Mouse (Mus musculus) neural tube, embryonic 13.5 days (tissue): Measurements from ENCODE around the gene Nbdy. TPM values are rescaled to one million over a fixed set of nuclear protein-coding genes. Genes with fewer than 3 reads are reported as not detected.

ENCODE experiments used
- ATAC-seq: fragments of 200-750 bp; cut with Nextera tagmentation; 2 replicates; pipeline ENCODE4 v1.8.0; 2017; ENCODE audit warnings: low read depth, mild to moderate bottlenecking, moderate TSS enrichment, moderate library complexity
- H3K27ac ChIP-seq: fragments of 300-500 bp; sonication (generic); replicated peaks from 2 replicates; pipeline ENCODE4 v1.5.1; 2015; ENCODE audit warnings: moderate library complexity, mild to moderate bottlenecking, inconsistent platforms
- H3K27me3 ChIP-seq: fragments of 300-500 bp; sonication (generic); 2 replicates; pipeline ENCODE4 v1.6.1; 2015; ENCODE audit warnings: mild to moderate bottlenecking, inconsistent platforms
- H3K36me3 ChIP-seq: fragments of 300-500 bp; sonication (generic); 2 replicates; pipeline ENCODE4 v1.6.1; 2015; ENCODE audit warnings: mild to moderate bottlenecking, inconsistent platforms
- H3K4me1 ChIP-seq: fragments of 300-500 bp; sonication (generic); replicated peaks from 2 replicates; pipeline ENCODE4 v1.6.1; 2015; ENCODE audit warnings: inconsistent platforms
- H3K4me2 ChIP-seq: fragments of 300-500 bp; sonication (generic); 2 replicates; pipeline ENCODE4 v1.6.1; 2015; ENCODE audit warnings: inconsistent platforms, mild to moderate bottlenecking, moderate library complexity
- H3K4me3 ChIP-seq: fragments of 300-500 bp; sonication (generic); 2 replicates; pipeline ENCODE4 v1.5.1; 2015; ENCODE audit warnings: mild to moderate bottlenecking, inconsistent platforms
- H3K9ac ChIP-seq: fragments of 300-500 bp; sonication (generic); 2 replicates; pipeline ENCODE4 v1.6.1; 2015; ENCODE audit warnings: moderate library complexity, mild to moderate bottlenecking, inconsistent platforms
- H3K9me3 ChIP-seq: fragments of 300-500 bp; sonication (generic); 2 replicates; pipeline ENCODE4 v1.6.1; 2016; ENCODE audit warnings: inconsistent platforms
- WGBS: fragments of 180-500 bp; shearing (Covaris S2); methylation state at CpG from one replicate; pipeline ENCODE4 v1.1.7; 2015; 5-methylcytosine and 5-hydroxymethylcytosine counted together
- polyA plus RNA-seq: library from polyadenylated mRNA; unstranded; fragments of >200 nt; fragmentation: Nextera tagmentation; extraction: Ambion mirVana; gene quantifications from 2 replicates; pipeline ENCODE4 v1.2.1, GENCODE M21; 2015

Gene Nbdy
- polyA plus RNA-seq: 126 and 129 TPM in 2 replicates

DNA sequence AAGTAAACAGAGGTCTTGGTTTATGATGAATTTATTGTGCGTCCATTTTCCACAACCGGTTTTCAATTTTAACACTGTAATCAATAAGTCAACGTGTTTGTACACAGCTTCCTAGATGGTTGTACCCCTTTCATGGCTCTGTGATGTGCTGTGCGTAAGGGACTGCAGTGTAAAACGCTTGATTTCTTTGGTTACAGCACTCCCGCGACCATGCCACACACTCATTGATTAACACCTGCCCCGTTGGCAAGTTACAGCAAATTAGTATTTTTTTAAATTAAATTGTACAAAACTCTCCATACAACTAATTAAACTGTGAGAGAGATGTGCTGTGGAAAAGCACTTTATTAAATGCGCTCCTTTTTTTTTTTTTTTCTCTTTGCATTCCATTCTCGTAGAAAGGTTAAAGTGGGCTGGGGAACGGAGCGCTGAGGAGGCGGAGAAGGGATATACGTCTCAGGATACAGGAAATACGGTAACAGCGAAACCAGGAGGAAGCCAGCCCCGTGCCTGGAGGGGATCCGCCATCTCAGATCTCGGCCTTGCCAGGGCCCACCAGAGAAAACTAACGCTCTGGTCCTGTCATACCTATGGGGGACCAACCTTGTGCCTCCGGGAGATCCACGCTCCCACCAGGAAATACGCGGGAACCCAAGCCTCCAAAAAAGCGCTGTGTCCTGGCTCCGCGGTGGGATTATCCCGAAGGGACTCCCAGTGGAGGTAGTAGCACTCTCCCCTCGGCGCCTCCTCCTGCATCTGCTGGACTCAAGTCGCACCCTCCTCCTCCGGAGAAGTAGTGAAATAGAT lies at the start of gene Nbdy:
Gene Nbdy, plus strand, starts transcription at position 481 of the 807 bp plus-strand sequence.
- Histone ChIP-seq H3K27ac (peak within 1 kb of the TSS; percentile 86), H3K9me3 (no peaks in the 10 kb centered on the region), H3K27me3 (no peaks in the 10 kb centered on the region), H3K9ac (peak within 1 kb of the TSS; percentile 74), H3K4me1 (peaks cover 7% of the 10 kb centered on the region; the same call in 1 of the 2 replicates), H3K36me3 (0 out of 2 replicates have a peak, but pooled peaks cover 3% of the 10 kb centered on the region), H3K4me3 (peak within 1 kb of the TSS; percentile 56), H3K4me2 (peak within 1 kb of the TSS; percentile 56)
- ATAC-seq: peak; percentile 92
- 14% methylated on average over 32 of the region's 32 CpGs for WGBS

DNA sequence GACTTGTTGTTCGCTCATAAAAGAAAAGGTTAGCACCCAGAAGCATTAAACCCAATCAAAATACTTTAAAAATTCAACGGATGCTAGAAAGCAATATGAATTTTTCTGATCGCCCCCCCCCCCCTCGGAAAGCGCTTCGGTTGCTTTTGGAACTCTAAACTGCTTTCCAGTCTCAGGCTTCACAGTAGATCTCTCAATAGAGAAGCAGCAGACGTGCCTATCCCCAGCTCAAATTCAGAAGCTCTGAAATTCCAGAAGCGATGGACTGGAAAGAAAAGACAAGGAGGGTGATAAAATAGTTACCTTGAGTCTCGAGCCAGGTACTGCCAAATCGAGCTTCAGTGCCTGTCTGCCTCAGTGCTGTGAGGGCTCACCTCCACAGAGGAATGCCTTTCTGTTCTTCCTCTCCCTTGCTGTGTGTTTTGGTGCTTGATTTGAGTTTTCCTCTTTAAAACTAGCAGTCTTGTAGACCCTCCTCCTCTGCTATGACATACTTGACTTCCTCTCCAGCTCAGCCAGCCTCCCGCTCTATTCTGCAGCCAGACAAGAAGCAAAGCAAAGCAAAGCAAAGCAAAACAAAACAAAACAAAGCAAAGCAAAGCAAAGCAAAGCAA lies 27.5 kb upstream of the Nbdy start, which contains the start of gene Kctd12b:
Gene Kctd12b, minus strand, starts transcription at position 610 of the 614 bp plus-strand sequence.
- no peaks in the 10 kb centered on the region for H3K9me3 ChIP-seq

DNA sequence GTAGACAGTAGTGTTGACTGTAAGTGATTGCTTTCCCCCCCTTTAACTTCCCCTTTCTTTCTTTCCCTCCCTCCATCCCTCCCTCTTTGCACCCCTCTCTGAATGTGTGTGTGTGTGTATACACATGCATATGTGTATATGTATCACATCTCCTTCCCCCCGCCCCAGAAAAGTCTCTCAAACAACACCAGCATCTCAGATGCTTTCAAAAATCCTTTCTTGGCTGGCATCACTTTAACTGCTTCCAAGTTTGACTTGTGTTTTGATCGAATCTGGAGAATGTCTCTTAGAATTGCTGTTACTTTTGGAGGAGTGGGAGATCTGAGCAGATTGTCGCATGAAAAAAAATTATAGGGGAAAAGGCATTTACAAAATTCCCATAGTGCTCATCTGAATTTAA lies 22.9 kb upstream of the Nbdy start:
- Histone ChIP-seq H3K4me2 (no peak overlapping the region), H3K27me3 (no peaks in the 10 kb centered on the region), H3K27ac (no peak overlapping the region), H3K4me1 (no peaks in the 10 kb centered on the region), H3K9me3 (no peaks in the 10 kb centered on the region), H3K36me3 (no peaks in the 10 kb centered on the region), H3K9ac (no peak overlapping the region), H3K4me3 (no peak overlapping the region)
- no peak for ATAC-seq
- 80% methylated on average over 3 of the region's 3 CpGs for WGBS

More for the DNA sequence above, 27.5 kb upstream of the Nbdy start, which contains the start of gene Kctd12b:
- peak within 1 kb of the TSS; percentile 27 for H3K4me3 ChIP-seq
- H3K4me1 ChIP-seq: no peaks in the 10 kb centered on the region
- no peak within 1 kb of the TSS for H3K27ac ChIP-seq
- WGBS: 36% methylated on average over 11 of the region's 11 CpGs
- H3K27me3 ChIP-seq: no peaks in the 10 kb centered on the region
- H3K9ac ChIP-seq: no peak within 1 kb of the TSS
- H3K4me2 ChIP-seq: peak within 1 kb of the TSS; percentile 34
- no peak for ATAC-seq
- H3K36me3 ChIP-seq: no peaks in the 10 kb centered on the region

DNA sequence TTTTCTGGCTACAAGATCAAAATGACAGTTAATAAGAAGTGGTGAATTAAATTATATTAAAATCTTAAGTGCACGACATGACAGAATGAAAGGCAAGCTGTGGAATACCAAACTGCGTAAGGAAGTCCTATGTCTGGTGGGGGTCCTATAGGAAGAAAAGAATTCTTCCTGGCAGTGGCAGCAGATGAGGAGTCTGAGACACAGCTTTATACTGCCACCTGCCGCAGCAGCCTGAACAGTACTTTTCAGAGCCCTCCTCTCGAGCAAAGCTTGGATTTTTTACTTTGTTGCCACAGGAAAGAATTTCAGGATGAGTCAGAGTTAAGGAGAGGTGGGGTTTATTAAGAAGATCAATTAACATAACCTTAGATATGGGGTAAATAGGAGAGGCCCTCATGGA lies 15.7 kb upstream of the Nbdy start:
- Histone ChIP-seq H3K4me1 (no peaks in the 10 kb centered on the region), H3K4me2 (no peak overlapping the region), H3K27ac (no peak overlapping the region), H3K9me3 (no peaks in the 10 kb centered on the region), H3K9ac (no peak overlapping the region), H3K4me3 (no peak overlapping the region), H3K27me3 (no peaks in the 10 kb centered on the region), H3K36me3 (no peaks in the 10 kb centered on the region)
- no peak for ATAC-seq
- WGBS: 37% methylated on average over 4 of the region's 4 CpGs

DNA sequence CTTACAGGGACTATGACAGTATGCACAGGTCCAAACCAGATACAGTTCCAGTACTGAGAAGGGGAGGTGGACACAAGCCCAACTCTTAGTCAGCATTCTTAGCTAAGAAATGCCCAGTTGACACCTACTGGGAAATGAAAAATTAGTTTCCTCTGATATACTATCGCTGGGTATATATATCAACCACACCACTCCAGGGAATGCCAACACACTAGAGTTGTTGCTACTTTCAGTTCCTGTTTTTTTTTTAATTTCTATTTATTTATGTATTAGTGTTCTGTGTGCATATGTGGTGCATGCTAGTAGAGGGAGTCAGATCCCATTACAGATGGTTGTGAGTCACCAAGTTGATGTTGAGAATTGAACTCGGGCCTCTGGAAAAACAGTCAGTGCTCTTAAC lies 6.7 kb upstream of the Nbdy start:
- Histone ChIP-seq H3K4me2 (no peak overlapping the region), H3K36me3 (no peaks in the 10 kb centered on the region), H3K27ac (no peak overlapping the region), H3K9ac (no peak overlapping the region), H3K4me3 (no peak overlapping the region), H3K4me1 (no peaks in the 10 kb centered on the region), H3K9me3 (no peaks in the 10 kb centered on the region), H3K27me3 (no peaks in the 10 kb centered on the region)
- ATAC-seq: no peak
- WGBS: 88% methylated on average over 2 of the region's 2 CpGs

DNA sequence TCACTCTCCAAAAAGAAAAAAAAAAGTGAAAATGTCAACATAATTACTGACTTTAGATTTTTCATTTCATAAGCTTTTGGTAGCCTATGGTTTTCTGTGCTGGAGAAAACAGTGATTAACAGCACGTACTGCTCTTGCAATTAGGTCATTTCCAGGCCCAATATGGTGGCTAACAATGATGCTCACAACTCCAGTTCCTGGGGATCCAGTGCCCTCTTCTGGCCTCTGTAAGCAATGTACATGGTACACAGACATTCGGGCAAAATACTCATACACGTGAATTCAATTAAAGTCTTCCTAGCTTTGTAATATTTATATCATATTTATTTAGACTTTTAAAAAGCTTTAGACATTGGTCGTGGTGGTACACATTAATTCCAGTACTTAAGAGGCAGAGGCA lies 3.8 kb upstream of the Nbdy start:
- Histone ChIP-seq H3K36me3 (no peaks in the 10 kb centered on the region), H3K4me2 (no peak overlapping the region), H3K27ac (no peak overlapping the region), H3K4me3 (no peak overlapping the region), H3K27me3 (no peaks in the 10 kb centered on the region), H3K9me3 (no peaks in the 10 kb centered on the region), H3K4me1 (no peaks in the 10 kb centered on the region), H3K9ac (no peak overlapping the region)
- ATAC-seq: no peak
- 33% methylated on average over 4 of the region's 4 CpGs for WGBS

DNA sequence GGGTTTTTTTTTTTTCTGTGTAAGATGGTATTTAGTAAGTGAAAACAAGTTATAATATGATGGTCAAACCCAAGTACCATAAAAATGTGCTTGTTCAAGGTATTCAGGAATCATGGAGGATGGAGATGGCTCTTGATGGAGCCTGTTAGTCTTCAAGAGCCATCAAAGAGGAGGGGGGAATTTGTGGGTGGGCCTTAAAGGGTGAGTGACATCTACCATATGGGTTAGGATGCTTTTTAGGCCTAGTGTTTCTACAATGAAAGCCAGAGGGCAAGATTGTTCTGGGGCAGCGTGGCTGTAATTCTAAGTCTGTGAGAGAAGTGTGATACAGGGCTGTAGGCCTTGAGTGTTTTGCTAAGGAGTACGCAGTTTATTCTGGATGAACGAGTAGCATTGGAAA lies 1.0 kb downstream of the Nbdy start:
- H3K9ac ChIP-seq: peak overlapping the region; percentile 74
- WGBS: 33% methylated on average over 3 of the region's 3 CpGs

DNA sequence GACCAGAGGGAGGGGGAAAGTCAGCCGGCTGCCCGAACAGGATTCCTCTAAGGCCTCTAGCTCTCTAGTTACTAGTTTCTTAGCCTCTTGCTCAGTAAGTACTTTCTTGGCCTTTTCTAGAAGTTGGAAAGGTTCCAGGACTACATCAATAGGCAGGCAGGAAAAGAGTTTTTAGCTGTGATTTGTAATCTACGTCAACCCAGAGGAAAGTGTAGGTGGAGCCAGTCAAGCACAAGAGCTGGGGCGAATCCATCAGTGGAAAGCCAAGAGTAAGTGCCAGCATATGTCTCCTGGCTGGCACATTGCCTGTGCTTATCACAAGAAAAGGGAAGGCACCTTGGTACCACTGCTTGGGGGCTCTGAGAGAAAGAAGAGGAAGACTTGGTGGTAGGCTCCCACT lies 12.3 kb downstream of the Nbdy start:
- Histone ChIP-seq H3K4me3 (no peak overlapping the region), H3K4me1 (no peaks in the 10 kb centered on the region), H3K9ac (no peak overlapping the region), H3K9me3 (no peaks in the 10 kb centered on the region), H3K4me2 (no peak overlapping the region), H3K27ac (no peak overlapping the region), H3K36me3 (peaks cover 10% of the 10 kb centered on the region; the same call in 1 of the 2 replicates), H3K27me3 (no peaks in the 10 kb centered on the region)
- 83% methylated on average over 4 of the region's 4 CpGs for WGBS
- no peak for ATAC-seq

More for the DNA sequence above, 1.0 kb downstream of the Nbdy start:
- Histone ChIP-seq H3K4me1 (peaks cover 7% of the 10 kb centered on the region; the same call in 1 of the 2 replicates), H3K4me3 (peak overlapping the region; percentile 56), H3K4me2 (peak overlapping the region; percentile 56), H3K36me3 (0 out of 2 replicates have a peak, but pooled peaks cover 3% of the 10 kb centered on the region), H3K27ac (peak overlapping the region; percentile 2; the same call in 1 of the 2 replicates), H3K27me3 (no peaks in the 10 kb centered on the region), H3K9me3 (no peaks in the 10 kb centered on the region)
- ATAC-seq: peak; percentile 37; the same call in 1 of the 2 replicates

DNA sequence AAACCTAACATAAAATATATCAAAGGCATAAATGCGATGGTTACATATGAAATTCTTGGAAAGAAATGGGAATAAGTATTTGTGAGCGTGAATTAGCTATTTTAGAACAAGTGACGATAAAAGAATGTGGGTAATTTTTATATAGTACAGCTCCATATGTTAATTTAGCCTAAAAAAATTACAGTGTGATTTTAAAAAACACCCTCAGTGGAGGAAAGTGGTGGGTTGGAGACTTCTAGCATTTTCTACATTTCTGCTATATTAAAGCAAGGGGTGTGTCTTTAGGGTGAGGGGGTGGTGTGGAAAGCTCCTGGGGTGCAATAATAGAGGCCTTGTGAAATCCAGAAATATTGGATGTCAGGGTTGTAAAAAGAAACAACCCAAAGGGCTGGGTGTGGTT lies 19.1 kb downstream of the Nbdy start:
- WGBS: 82% methylated on average over 3 of the region's 3 CpGs
- no peak for ATAC-seq
- Histone ChIP-seq H3K4me1 (no peaks in the 10 kb centered on the region), H3K27ac (no peak overlapping the region), H3K9ac (no peak overlapping the region), H3K4me2 (no peak overlapping the region), H3K4me3 (no peak overlapping the region), H3K9me3 (no peaks in the 10 kb centered on the region), H3K36me3 (no peaks in the 10 kb centered on the region), H3K27me3 (no peaks in the 10 kb centered on the region)

DNA sequence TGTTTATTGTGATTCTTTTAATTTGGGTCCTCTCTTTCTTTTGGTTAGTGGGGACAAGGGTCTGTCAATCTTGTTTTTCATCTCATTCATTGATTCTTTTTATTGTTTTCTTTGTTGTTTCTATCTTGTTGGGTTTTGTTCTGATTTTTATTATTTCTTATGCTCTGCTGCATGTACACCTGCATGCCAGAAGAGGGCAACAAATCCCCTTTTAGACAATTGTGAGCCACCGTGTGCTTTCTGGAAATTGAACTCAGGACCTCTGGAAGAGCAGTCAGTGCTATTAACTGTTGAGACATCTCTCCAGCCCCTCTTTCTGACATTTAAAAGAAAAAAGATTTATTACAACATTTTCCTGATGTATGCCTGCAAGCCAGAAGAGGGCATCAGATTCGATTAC lies 25.8 kb downstream of the Nbdy start:
- Histone ChIP-seq H3K9ac (no peak overlapping the region), H3K9me3 (no peaks in the 10 kb centered on the region), H3K4me1 (no peaks in the 10 kb centered on the region), H3K4me3 (no peak overlapping the region), H3K36me3 (no peaks in the 10 kb centered on the region), H3K27ac (no peak overlapping the region), H3K4me2 (no peak overlapping the region), H3K27me3 (no peaks in the 10 kb centered on the region)
- no peak for ATAC-seq
- 50% methylated on average over 2 of the region's 2 CpGs for WGBS
